Mouse (Mus musculus) stomach, postnatal 0 days (tissue): Measurements from ENCODE around the gene Chga.

Experiments used
- CTCF ChIP-seq: IDR thresholded peaks from 2 replicates; pipeline ENCODE4 v1.5.1; 2016; ENCODE audit warnings: antibody characterized with exemption, low read depth, mild to moderate bottlenecking, moderate library complexity
- EP300 ChIP-seq: optimal IDR thresholded peaks from 2 replicates; pipeline ENCODE3; 2016; ENCODE audit warnings: antibody characterized with exemption

GRCm38 (mm10) chr12:102581579-102582196 lies 26.9 kb downstream of the Chga start:
- TF ChIP-seq EP300 (no peak), CTCF (no peak)
